Mouse (Mus musculus): ENCODE measurements around the gene Prkn.
A peak's percentile ranks its signal among the peaks of the same experiment; 100 is the strongest.

Prkn gene

DNA sequence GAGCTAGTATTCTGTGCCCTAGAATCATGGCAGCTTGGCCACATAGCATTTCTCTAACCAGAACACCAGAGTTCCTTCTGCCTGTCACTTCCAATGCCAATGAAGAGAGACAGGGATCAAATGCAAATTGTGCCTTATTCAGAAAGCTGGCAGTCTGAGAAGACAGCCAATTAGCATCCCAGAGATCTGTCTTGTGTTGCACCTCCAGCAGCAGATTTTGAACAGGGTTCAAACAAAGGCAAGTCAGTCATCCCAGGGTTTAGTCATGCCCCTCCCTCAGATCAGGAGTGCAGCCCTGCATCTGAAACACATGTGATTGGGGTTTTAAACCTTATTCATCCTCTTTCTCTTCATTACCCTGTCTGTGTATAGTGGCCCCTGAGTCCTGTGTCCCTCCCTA lies 900.5 kb downstream of the Prkn start:
- no peak for DNase-seq (ENCODE audit: low spot score)

DNA sequence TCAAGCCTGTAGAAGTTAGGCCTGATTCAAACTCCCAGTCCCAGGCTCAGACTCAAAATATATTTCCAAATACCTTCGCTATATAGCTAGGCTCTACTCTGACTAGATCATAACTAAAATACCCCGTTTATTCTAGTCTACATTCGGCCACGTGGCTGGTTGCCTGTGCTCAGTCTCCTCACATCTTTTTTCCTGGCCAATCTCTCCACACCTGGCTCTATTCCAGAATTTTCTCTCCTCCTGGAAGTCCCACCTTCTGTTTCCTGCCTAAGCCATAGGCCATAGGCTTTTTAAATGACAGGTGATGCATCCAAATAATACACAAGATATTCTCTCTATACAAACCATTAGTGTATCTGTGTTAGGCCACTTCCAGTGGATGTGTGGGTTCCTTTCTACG lies 901.0 kb downstream of the Prkn start:
- no peak for DNase-seq (ENCODE audit: low spot score)

DNA sequence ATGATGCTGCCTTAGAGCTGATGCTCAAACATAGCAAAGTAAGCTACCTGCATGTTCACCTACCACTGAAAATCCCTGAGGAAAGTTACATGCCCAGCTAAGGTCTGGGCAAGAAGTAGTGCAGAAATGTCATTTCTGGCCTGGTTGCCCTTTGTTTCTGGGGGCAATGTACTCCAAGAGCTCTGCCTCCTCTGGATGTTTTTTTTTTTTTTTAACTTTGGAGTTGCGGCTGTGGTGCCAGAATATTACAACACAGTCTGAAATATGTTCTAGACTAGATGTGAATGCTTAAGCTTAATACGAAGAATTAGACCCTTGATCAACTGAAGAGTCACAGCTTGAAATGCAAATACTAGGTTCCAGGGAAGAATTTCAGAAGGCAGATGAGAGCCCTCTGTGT lies 911.1 kb downstream of the Prkn start:
- no peak for DNase-seq (ENCODE audit: low spot score)

DNA sequence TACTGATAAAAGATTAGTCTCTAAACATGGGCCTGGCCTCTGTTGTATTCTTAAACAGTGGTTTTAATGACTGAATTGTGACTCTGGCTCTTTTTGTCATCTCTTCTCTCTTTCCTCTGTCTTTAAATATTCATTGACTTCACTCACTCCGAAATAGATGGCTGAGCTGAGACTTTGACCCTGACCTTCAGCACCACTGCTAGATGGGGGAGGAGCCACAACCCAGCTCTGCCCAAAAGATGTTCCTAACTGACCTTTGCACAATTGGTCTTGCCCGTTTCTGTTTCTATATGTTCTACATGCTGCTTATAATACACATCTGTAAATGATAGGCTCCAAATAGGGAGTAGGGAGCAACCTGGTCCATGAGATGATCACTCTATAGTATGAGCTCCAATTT lies 912.5 kb downstream of the Prkn start:
- no peak for DNase-seq (ENCODE audit: low spot score)

DNA sequence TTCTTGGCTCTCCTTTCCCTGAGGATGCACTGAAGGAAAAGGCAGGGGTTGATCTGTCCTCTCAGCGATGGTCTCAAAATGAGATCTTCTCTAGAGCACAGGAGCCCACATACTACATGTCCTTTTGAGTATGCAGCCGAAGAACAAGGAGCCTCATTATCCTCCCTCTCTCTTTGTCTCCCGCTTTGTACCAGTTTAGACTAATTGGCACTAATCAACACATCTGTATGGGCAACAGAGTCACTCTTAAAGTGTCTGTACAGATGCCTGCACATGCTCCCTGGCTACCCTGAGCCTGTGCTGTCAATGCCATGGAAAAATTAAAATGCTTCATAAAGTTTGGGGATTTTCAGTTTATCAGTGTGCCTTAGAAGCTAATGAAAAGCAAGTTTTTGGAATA lies 924.9 kb downstream of the Prkn start:
- peak; percentile 27 for DNase-seq (ENCODE audit: low spot score)

DNA sequence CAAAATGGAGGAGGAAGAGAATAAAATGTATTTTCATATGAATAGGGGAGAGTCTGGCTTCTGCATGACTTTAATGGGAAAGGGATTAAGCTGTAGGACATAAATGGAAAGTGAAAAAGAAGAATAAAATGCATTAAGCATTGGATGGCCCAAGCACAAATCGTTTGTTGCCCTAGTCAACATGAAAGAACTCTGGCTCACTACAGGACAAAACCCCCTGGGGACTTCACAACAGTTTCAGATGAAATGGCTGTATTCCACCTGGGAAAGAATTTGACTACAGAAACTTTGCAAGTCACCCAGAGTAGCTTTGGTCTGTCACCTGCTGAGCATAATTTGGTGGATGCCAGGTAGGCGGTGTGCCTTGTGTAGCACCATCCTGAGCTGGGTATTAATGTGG lies 925.4 kb downstream of the Prkn start:
- no peak for DNase-seq (ENCODE audit: low spot score)

DNA sequence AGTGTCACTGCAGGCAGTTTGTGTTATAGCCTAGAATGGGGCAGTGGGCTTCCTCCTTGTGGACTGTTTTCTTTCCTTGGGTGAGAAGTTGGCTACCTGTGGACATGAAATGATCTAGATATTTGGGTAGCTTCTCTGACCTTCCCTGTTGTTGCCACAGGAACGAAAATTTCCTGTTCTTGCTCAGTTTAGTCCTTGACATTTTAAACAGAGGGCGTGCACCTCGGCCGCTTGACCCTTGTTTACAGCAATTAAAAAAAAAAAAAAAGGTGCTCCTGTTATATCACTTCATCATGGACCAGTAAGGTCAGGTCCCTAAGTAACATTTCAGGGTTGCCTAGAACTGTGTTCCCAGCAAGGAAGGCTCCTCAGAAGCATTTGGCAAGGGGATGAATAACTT lies 927.1 kb downstream of the Prkn start:
- DNase-seq (ENCODE audit: low spot score), result no peak

DNA sequence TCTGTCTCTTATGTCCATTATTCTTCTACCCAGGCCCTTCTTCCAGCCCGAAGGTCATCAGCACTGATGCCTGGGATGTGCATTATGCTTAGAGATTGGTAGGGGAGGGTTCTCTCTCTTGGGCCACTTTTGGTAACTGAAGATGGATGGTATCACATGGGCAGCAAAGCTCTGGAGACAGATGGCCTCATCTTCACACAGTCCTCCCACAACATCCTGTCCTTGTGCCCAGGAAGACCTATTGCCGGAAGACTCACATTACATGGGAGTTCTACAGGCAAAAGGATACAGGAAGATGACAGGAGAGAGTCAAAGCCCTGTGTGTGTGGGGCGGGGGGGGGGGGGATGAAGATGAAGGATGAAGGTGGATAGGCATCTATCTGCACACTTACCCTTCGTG lies 928.2 kb downstream of the Prkn start:
- DNase-seq (ENCODE audit: low spot score), result no peak

DNA sequence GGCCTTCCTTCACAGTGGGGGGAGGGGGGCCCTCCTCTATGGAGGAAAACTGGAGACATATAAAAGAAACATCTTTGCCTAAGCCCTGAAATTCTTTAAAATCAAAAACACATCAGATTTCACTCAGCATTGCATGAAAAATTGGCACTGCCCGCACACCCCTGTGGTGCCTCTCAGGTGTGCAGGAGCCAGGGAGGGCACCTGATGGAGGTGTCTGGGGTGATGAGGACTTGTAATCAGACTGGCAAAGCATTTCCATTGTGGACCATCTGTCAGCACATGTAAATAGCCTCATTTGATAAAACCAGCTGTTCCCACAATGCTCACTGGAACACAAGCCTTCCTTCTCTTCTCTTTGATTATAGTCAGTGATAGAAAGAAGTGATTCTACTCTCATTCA lies 928.8 kb downstream of the Prkn start:
- no peak for DNase-seq (ENCODE audit: low spot score)

DNA sequence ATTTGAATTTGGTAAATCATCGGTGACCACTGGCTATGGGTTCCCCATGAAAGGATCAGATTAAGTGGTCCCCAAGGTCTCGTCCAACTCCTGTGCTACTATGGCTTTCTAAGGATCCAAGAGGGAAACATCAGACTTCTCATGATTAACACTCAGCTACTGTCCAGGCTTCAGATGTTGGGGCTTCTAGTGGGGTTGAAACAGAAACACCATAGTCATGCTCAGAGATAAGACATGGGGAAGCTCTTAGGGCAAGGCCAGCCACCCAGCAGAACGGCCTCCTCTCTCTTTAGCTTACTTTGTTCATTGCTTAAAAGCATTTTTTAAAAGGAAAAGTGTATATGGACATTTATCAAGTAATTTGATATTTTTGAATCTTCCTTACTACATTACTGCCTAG lies 929.3 kb downstream of the Prkn start:
- no peak for DNase-seq (ENCODE audit: low spot score)

DNA sequence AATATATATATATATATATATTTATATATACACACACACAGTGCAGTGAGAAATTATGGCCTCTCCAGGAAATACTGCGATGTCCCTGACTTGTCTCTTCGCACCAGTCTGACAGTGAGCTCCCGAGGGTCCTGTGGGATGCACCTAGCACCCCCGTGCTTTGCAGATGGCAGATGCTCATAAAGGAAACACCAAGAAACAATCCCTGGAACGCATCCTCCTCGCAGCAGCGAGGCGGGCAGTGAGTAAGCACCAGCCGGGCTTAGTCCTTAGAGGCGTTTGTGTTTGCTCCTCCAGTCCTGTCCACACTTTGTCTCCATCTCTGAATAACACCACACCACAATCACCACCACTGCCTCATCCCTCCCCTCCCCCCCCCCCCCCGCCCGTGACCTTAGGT lies 939.4 kb downstream of the Prkn start:
- no peak for DNase-seq (ENCODE audit: low spot score)

DNA sequence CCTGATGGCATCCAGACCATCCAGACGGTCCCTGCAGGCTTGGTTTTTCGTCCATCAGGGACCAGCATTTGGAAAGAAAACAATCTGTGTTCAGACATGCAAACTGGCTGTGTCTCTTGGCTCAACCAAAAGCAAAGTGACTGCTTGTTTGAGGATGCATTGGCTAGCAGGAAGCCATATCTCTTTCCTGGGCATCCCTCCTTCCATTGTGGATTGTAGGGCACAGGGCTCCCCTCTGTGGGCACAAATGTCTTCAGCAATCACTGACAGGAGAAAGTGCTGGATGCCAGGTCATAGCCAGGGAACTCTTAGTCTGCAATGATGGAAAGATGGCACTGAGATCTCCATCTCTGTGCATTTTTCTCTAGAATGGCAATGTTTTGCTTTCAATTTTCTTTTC lies 939.8 kb downstream of the Prkn start:
- DNase-seq (ENCODE audit: low spot score), result no peak

DNA sequence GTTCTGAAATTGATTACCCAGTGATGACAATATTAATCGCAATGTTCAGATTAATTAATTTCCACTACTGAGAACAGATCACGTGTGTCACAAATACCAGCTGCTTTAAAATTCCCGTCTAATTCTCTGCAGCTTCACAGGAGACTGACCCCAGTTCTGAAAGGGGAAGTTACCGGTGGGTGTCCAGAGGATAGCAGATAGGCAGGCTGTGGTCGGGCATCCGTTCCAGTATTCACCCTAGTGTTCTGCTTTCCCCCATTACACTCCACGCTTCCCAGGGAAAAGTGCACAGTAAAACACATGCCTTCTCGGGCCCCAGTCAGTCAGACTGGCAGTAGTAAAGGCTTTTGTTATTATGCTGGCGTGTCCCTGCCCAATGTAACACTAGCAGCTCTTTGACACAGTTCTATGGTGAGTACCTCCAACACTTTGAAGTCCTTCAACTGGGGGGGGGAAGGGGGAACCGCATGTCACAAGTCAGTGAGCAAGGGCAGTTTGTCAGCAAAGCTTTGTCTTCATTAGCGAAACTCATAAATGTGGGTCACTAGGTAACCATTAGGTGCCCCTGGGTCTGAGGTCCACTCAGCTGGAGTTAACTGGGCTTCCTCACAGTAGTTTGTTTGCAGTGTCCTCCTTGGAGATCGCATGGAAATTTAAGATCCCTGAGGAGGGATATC lies 940.8 kb downstream of the Prkn start:
- DNase-seq (ENCODE audit: low spot score), result peak; percentile 16

DNA sequence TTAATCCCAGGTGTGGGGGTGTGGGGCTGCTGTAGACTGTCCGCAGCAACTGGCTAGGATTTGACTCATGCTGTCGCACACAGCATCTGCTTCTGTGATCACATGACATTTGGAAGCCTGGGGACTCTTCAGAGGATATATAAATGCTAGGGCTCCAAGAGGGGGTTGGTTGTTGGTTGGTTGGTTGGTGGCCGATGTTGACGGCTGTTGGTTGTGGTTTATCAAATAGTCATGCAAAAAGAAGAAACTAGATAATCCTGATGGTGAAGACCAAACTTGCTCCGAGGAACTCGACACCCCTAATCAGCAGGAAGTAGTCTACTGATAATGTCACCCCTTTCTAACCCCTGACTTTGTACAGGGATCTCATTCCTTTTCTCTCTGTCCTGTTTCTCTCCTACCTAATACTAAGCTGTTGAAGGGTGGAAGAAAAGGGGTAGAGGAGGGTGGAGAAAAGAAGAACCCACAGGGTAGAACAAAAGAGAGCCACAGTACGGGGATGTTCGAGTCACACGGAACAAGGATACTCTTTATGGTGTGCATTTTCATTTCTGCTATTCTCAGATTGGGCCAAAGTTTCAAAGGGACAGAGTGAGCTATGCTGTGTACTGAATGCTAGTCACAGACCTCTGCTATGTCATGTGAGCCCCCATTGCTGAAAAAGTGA lies 948.2 kb downstream of the Prkn start:
- no peak for DNase-seq (ENCODE audit: low spot score)

DNA sequence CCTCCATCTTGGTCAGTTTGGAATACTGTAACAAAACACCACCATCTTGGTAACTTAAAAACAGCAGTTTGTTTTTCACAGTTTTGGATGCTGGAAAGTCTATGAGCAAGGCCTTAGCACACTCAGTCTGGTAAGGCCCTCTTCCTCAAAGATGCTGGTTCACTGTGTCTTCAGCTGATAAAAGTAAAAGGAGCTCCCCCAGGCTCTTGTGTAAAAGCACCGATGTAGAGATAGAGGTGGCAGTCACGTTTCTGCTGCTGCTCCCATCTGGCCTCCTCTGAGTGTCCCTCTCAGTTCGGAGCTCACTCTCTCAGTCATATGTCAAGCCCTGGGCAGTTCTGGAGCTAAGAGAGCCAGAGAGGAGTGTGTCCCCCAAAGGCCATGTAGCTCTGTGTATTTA lies 955.8 kb downstream of the Prkn start:
- DNase-seq (ENCODE audit: low spot score), result no peak

DNA sequence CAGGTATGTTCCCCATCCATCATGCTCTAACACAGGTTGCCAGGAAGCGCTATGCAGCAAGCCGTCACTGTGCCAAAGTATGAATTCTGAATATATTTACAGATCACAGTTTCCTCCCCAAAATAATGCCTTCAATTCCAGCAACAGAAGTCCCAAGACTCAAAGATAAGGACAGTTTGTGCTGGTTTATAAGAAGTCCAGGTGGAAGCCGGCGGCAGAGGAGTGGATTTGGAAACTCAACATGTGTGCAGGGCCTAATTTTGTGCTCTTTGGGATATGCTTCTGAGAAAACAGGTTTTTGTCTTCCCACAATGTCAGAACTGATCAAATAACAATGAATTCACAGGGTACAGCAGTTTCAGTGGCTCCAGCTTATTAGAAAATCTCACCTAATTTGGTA lies 961.0 kb downstream of the Prkn start:
- no peak for DNase-seq (ENCODE audit: low spot score)

DNA sequence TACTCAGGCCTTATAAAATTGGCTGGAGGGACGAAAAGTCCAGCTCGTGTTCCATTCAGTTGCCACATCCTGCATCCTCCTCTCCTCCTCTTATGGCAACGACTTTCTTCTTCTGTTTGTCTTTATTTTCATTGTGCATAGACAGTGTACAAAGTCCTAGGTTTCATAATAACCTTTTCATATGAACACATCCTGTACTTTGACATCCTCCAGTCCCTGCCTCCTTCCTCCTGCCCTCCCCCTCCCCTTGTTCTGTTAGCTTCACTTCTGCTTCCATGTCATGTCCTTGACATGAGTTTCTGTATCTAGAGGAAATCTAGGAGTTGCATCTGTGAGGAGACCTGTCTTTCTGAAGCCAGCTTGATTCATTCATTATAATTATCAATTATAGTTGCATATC lies 967.1 kb downstream of the Prkn start:
- no peak for DNase-seq (ENCODE audit: low spot score)

DNA sequence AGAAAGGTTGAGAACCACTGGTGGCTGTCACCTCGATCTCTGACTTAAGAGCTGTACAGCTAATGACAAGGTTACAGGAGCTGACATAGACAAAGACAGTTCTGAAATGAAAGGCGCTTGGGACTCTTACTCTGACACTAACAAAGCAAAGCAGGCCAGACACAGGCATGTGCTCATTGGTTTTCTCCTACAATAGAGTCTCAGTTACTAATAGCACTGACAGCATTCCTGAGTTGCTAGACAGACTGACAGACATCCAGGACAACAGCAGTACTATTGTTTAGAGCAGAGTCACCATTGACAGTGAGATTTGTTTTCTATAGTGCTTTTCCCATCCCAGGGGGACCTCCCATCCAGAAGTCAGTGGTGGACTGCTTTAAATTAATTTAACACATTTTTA lies 977.7 kb downstream of the Prkn start:
- DNase-seq (ENCODE audit: low spot score), result peak; percentile 63

DNA sequence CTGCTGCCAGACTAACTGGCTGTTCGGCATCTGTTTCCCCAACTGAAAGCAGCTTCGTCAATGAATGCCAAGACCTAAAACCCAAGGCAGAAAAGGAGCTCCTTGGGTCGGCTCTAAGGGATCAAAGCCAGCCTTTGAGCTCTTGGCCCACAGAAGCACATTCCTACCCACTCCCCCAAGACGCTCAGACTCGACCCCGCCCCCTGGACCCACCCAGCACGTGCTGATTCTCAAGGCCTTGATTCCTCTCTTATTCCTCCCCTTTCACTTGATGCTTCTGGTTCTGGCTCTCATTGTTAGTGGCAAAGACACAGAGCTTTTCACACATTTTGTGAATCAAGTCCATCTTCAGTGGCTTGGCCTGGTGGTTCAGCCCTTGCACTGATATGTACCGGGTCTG lies 979.3 kb downstream of the Prkn start:
- DNase-seq (ENCODE audit: low spot score), result no peak

DNA sequence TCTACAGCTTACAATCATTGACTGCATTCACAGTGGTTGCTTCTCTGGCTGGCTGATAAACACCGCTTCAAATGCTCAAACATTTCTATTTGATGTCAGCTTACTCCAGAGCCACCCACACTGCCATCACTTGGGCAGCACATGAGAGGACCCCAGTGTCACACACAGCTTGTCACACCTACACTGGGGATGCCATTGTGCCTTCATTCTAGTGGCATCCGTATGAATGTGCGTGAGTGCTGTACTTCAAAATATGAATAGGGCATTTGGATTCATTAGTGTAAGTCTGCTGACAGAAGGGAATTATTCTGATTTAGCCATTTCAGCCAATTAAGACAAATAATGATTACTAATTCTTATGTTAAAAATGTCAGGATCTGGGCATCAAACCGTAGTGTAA lies 980.6 kb downstream of the Prkn start:
- no peak for DNase-seq (ENCODE audit: low spot score)

DNA sequence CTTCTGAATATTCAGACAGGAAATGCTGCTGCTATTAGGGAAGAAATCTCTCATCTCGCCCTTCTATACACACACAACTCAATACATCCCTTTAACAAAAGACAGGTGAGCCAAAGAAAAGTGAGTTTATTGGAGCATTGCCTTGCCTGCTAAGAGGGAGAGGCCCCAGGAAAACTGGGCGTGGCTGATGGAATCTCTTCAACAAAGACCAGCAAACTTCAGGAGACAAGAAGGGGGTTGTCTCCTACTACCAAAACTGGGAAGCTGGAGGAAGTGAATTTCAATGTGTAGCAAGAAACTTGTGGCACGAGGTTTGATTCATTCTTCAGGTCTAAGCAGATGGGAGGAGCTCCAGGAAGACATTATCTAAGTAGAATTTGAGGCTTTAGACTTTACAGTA lies 989.3 kb downstream of the Prkn start:
- no peak for DNase-seq (ENCODE audit: low spot score)

DNA sequence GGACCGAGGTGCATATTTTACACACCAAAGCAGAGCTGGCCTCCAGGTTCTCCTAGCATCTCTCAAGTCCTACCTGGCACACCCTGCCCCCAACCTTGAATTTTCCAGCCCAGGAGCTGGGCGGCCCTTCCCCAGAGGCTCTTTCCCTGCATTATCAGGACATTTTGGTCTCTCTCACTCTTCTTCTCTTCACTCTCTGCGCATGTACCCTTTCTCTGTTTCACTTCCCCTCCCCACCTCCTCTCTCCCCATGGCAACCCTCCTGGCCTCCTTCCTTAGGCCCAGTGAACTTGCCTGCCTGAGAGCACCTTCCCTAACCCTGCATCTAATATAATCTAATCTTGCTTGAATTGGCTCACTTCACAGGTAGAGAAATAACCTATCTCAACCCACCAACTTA lies 996.9 kb downstream of the Prkn start:
- DNase-seq (ENCODE audit: low spot score), result no peak

DNA sequence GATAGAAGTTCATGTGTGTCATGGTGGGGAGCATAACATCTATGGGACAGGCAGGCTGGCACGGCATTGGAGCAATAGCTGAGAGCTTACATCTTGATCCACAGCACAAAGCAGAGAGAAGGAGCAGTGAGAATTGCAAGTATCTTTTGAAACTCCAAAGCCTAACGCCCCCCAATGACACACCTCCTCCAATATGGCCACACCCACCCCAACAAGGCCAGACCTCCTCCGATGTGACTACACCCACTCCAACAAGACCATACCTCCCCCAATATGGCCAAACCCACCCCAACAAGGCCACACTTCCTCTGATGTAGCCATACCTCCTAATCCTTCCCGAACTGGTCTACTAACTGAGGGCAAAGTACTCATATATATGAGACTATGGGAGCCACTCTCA lies 1004.3 kb downstream of the Prkn start:
- no peak for DNase-seq (ENCODE audit: low spot score)

DNA sequence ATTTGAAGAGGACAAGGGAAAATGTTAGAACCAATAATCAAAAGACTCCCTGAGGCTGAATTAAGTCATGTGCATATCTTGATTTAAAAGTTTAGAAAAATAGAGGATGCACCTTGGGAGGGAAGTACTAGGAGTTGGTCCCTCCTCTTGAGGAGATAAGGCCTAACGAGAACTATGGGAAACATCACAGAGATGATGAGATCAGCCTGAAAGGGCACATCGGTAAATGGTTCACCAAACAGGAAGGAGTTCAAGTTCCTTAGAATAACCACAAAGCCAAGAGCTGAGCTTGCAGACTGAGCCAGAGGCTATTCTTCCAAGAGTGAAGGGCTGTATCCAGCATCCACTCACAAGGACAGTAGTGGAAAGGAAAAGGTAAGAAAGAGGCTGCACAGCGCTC lies 1004.8 kb downstream of the Prkn start:
- no peak for DNase-seq (ENCODE audit: low spot score)
